Mouse (Mus musculus) bone marrow macrophage, adult 2 months (primary cell): ENCODE measurements around the gene 4930432K21Rik.

Experiments used
- CTCF ChIP-seq: IDR thresholded peaks from 2 replicates; pipeline ENCODE4 v1.5.1; 2012; ENCODE audit warnings: low read depth, mild to moderate bottlenecking, low read length, moderate library complexity
- POLR2A ChIP-seq: IDR thresholded peaks from 2 replicates; pipeline ENCODE4 v1.6.1; 2012; ENCODE audit warnings: mild to moderate bottlenecking, low read depth, low read length, borderline replicate concordance

DNA sequence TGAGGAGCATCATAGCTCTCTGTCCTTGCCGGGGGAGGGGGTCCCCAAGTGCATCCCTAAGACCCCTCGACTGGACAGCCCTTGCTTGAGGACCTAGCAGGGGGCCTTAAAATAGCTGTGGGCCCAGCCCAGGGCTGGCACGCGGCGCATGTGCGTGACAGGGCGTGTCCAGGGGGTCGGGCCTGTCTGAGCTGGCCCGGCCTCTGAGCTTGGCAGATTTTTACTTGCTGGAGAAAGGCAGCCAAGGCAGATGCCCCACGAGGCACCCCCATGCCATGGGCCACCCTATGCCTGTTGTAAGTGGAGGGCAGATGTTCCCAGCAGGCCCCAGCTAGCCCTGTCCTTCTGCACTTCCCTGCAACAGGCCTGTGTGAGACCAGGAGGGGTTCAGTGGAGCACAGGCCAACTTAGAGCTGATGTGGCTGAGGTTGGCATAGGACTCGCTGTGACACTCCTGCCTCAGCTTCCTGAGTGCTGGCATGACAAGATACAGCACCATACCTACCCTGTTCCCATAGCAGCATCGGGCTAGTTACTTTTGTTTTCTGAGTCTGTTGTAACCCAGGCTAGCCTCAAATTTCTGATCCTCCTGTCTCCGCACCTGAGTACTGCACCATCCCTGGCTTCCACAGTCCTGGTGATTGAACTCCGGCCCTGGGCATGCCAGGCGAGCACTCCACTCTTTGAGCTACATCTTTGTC, 53.9 kb downstream of the 4930432K21Rik start:
- TF ChIP-seq CTCF (no peak), POLR2A (0 out of 2 replicates have a peak, but pooled peaks have one; percentile 6)
